Mouse (Mus musculus) layer of hippocampus, adult 9-10 months (tissue): ENCODE measurements at regions not wholly inside any gene's neighbourhood (a gene's known extent, or its start where the extent isn't known, plus 50 kb on each side); places are given as distances from the start of the nearest gene placed in this dataset.

ENCODE experiments used
- DNase-seq: peaks from one replicate; pipeline ENCODE4 v3.0.0; 2022; ENCODE audit warnings: low spot score

DNA sequence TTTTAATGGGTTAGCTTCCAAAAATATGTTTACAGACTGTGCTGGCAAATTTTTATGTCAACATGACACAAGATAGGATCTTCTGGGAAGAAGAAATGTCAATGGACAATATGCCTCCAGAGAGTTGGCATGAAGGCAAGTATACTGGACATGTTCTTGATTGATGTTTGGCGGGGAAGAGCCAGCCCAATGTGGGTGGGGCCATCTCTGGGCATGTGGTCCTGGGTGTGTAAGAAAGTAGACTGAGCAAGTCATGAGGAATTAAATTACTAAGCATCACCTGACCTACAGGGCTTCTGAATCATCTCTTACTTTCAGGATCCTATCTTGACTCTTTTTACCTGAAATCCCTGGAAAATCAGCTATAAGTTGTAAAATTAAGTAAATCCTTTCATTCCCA is 525.0 kb upstream of the Grm7 start:
- DNase-seq: no peak

DNA sequence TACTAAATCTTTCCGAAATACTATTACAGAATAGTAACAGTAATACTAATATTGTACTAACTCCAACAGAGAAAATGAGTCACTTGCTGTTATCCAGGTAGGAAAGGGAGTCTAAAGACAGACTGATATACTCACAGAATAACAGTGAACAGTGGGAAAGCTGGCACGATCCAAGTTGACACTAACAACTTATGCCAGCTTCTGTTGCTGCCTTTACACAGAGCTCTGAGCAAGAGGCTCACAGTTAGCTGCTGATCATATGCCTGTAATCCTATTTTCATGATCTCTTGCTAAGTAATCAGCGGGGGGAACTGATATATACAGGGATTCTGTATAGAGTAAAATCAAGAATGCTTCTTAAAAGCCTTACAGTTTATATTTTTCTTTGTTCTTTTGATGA is 513.1 kb upstream of the Grm7 start:
- DNase-seq: no peak

DNA sequence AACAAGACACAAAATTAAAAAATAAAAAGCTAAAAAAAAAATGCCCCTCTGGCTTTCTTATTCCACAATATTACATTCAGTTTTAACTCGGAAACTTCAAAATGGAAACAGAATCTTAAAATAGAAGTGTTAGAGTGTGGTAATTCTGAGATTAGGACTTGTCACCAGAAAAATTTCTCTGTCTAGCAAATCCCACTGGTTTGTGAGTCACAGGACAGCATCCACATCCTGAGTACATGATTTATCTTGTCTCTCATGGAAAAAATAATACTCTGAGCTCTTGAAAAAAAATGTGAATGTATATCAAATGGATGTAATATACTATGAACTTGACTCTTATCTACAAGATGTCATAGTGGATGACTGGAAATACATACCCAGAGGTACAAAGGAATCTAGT is 511.8 kb upstream of the Grm7 start:
- DNase-seq: no peak

DNA sequence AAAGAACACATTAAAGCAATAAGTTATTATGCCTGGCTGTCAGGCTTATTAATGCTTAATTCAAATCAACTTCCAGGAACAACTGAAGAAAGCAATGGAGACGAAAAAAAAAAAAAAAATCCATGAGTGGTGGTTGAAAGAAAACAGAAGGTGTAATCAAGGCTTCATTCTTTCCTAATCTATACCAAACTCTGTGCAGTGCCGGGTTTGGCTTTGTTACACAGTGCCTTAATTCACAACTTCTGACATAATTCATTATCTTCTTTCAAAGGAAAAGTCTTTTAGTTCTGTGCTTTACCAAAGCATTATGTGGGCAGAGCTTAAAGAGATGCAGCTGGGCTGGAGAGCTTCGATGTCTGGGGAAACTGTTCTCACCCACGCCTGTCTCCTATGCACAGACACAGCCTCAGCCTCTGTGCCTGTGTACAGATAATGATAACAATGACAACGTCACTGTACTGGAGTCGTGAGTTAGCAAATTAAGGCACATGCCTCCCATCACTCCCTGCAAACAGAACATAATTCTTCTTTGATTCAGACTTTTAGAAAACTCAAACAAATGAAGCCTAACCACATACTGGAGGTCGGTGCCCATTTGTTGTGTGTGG is 508.2 kb upstream of the Grm7 start:
- peak; percentile 10 for DNase-seq

DNA sequence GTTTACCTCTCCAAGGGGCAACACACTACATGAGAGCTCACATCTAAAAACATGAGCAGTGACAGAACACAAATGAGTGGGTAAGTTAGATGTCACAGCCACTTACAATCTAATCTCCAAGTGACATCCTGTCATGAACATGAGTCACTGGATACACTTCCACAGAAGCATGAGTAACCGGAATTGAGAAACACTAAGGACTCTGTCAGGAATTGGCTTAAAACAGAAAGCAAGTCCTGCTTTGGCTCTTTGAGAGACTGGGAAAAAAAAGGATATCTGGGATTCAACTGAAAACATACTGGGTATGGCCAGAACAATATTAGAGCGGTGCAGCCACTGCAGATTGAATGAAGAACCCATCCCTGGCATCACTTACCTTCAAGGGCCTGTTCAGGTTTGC is 506.0 kb upstream of the Grm7 start:
- no peak for DNase-seq

DNA sequence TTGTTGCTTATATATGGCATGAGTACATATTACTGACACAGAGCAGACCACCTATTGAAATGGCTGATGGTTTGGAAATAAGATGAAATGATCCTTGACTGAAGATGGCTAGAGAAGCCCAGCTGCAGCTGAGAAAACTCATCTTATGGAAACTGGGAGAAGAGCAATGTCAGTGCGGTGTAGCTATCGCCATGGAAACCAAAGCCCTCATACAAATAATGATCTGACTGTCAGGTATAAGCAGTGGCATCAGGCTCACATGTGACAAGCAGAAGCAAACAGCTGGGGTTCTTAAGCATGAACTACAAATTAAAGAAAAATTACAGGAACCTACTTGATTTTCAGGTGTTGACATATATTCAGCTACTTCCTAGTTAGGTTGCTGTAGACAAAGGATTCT is 476.8 kb upstream of the Grm7 start:
- no peak for DNase-seq

DNA sequence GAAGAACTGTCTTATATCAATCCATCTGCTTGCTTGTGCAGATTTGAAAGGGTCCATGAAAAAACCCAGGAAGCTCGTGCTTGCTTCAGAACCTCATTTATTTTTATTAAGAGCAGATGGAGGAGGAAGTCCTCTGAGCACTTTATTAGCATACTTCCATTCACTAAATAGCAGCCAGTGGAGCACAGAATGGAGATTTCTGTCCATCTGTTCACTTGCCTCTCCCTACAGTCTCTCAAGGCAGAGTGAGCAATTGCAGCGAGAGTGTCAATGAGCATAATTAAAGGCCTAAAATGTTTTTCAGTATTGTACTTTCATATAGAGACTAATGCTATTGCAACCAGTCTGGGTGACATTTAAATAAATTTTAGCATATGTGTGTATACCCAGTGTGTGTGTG is 439.4 kb upstream of the Grm7 start:
- DNase-seq: peak; percentile 37

DNA sequence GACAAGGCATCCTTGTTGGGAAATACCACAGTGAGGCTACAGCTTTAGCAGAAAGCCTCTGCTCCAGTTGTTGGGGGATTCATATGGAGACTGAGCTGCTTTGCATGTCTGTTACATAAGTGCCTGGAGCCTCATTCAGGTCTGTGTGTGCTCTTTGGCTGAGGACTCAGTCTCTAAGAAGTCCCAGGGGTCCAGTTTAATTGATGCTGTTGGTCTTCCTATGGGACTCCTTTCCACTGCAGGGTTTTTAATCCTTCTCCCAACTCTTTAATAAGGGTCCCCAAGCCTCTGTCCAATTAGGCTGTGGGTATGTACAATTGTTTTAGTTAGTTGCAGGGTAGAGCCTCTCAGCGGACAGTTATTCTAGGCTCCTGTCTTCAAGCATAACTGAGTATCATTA is 436.6 kb upstream of the Grm7 start:
- no peak for DNase-seq

DNA sequence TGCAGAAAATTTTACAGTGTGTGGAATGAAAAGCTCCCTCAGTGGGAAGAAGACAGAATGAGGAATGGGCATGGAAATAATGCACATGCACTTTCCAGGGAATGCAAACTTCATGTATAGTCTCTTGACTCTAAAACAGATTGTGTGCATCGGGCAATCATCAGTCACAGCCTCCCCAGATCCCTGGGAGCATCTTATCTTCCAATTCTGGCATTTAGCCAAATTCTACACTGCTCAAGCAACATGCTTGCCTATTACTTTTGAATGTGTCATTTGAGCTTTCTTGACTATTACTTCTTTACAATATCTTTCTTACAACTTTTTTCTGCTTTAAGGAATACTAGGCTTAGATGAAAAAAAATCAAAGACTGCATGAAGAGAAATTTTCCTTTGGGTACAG is 397.9 kb upstream of the Grm7 start:
- no peak for DNase-seq

DNA sequence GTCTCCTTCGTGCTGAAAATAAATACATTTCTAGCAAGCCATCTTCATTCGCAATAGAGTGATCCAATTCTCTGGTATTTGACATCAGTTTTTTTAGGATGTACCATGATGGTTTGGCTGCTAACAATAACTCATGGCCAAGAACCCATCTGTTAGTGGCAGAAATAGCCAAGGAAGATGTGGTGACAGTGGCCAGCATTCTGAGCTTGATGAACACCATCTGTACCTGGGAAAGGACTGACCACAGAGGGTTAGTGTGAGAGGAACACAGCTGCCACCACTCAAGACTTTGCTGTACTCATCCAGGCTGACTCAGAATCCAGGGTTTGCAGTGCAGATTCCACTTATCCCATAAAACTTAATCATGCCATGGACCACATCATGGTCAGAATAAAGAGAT is 348.8 kb upstream of the Grm7 start:
- DNase-seq: no peak
